Mouse (Mus musculus) thymus, adult 2 months (tissue): Measurements from ENCODE around the gene Zbtb6. TPM values are rescaled to one million over a fixed set of nuclear protein-coding genes. Genes with fewer than 3 reads are reported as not detected.
A peak's percentile ranks its signal among the peaks of the same experiment; 100 is the strongest.

Experiments used
- DNase-seq: peaks from one replicate; pipeline ENCODE4 v3.0.0; 2021
- H3K27ac ChIP-seq: fragments of 200-500 bp; 2 replicates; pipeline ENCODE4 v1.5.1; 2012; ENCODE audit warnings: low read length, control low read depth; ENCODE audit not compliant: control insufficient read depth, insufficient read depth
- H3K27me3 ChIP-seq: fragments of 200-500 bp; 2 replicates; pipeline ENCODE4 v1.6.1; 2012; ENCODE audit warnings: mild to moderate bottlenecking, low read length, moderate library complexity, mixed read lengths; ENCODE audit not compliant: control insufficient read depth, insufficient read depth
- H3K36me3 ChIP-seq: fragments of 200-500 bp; 2 replicates; pipeline ENCODE4 v1.6.1; 2012; ENCODE audit warnings: mild to moderate bottlenecking, low read length, moderate library complexity; ENCODE audit not compliant: control insufficient read depth, insufficient read depth
- H3K4me1 ChIP-seq: fragments of 200-500 bp; replicated peaks from 2 replicates; pipeline ENCODE4 v1.6.1; 2012; ENCODE audit warnings: low read length; ENCODE audit not compliant: control insufficient read depth, insufficient read depth
- H3K4me3 ChIP-seq: fragments of 200-500 bp; 2 replicates; pipeline ENCODE4 v1.5.1; 2012; ENCODE audit warnings: mild to moderate bottlenecking, low read length, control low read depth, moderate library complexity; ENCODE audit not compliant: control insufficient read depth, insufficient read depth
- CTCF ChIP-seq: fragments of 200-500 bp; IDR thresholded peaks from 2 replicates; pipeline ENCODE4 v1.5.1; 2012; ENCODE audit warnings: mild to moderate bottlenecking, control low read depth, low read length, moderate library complexity, borderline replicate concordance; ENCODE audit not compliant: control insufficient read depth, poor library complexity, insufficient read depth; ENCODE audit errors: extremely low read depth
- POLR2A ChIP-seq: fragments of 200-500 bp; IDR thresholded peaks from 2 replicates; pipeline ENCODE4 v1.6.1; 2012; ENCODE audit warnings: mild to moderate bottlenecking, low read length, control low read depth, moderate library complexity; ENCODE audit not compliant: control insufficient read depth, poor library complexity, insufficient read depth; ENCODE audit errors: extremely low read depth
- WGBS: fragments of 180-500 bp; shearing (Covaris S2); methylation state at CpG from one replicate; pipeline ENCODE4 v1.1.7; 2018; 5-methylcytosine and 5-hydroxymethylcytosine counted together
- polyA plus RNA-seq: library from polyadenylated mRNA; depleted of rRNA; stranded (reverse); fragments of >200 nt; gene quantifications from 2 replicates; pipeline ENCODE4 v1.2.3, GENCODE M21; 2012; rRNA removed

Zbtb6 gene
- 3.3 and 3.6 TPM in 2 replicates for polyA plus RNA-seq

GRCm38 (mm10) chr2:37442611-37443591 lies at the start of gene Zbtb6, which contains the start of the genes Zbtb26 and Rabgap1:
TSS of gene Zbtb6 (minus strand) at chr2:37443171.
TSS of gene Zbtb26 (minus strand) at chr2:37443135.
TSS of gene Rabgap1 (plus strand) at chr2:37443279.
- Histone ChIP-seq H3K4me1 (0 out of 2 replicates have a peak, but pooled peaks cover 3% of the 10 kb centered on the region), H3K36me3 (no peaks in the 10 kb centered on the region), H3K27ac (no peak within 1 kb of the TSS; the same call in 1 of the 2 replicates), H3K27me3 (no peaks in the 10 kb centered on the region), H3K4me3 (peak within 1 kb of the TSS; percentile 80)
- TF ChIP-seq POLR2A = peak; percentile 35; the same call in 1 of the 2 replicates
- TF ChIP-seq CTCF = no peak
- WGBS = under 1% methylated on average over 51 of the region's 51 CpGs
- peak; percentile 93 for DNase-seq

GRCm38 (mm10) chr2:37488956-37489355 lies 46.0 kb upstream of the Zbtb6 start:
- Histone ChIP-seq H3K27ac (no peak overlapping the region), H3K36me3 (peaks cover 37% of the 10 kb centered on the region), H3K4me1 (no peaks in the 10 kb centered on the region), H3K4me3 (no peak overlapping the region), H3K27me3 (no peaks in the 10 kb centered on the region)
- TF ChIP-seq POLR2A (no peak), CTCF (no peak)
- no peak for DNase-seq
- WGBS = 98% methylated on average over 2 of the region's 2 CpGs

- DNase-seq = no peak
- Histone ChIP-seq H3K4me3 (no peak overlapping the region), H3K4me1 (no peaks in the 10 kb centered on the region), H3K27ac (no peak overlapping the region), H3K27me3 (no peaks in the 10 kb centered on the region), H3K36me3 (peaks cover 27% of the 10 kb centered on the region)
- TF ChIP-seq CTCF (no peak), POLR2A (no peak)
Observed at GRCm38 (mm10) chr2:37486408-37486807, 43.4 kb upstream of the Zbtb6 start.

GRCm38 (mm10) chr2:37485370-37485769 lies 42.4 kb upstream of the Zbtb6 start:
- DNase-seq = peak; percentile 43
- WGBS = 89% methylated on average over 1 of the region's 1 CpGs
- no peaks in the 10 kb centered on the region for H3K4me1 ChIP-seq
- no peak overlapping the region for H3K27ac ChIP-seq
- no peak for TF ChIP-seq CTCF
- TF ChIP-seq POLR2A = no peak
- H3K27me3 ChIP-seq = no peaks in the 10 kb centered on the region
- no peak overlapping the region for H3K4me3 ChIP-seq
- H3K36me3 ChIP-seq = peaks cover 27% of the 10 kb centered on the region

GRCm38 (mm10) chr2:37484165-37484564 lies 41.2 kb upstream of the Zbtb6 start:
- WGBS = 92% methylated on average over 2 of the region's 2 CpGs
- TF ChIP-seq CTCF = no peak
- no peak for TF ChIP-seq POLR2A
- H3K27me3 ChIP-seq = no peaks in the 10 kb centered on the region
- H3K4me1 ChIP-seq = no peaks in the 10 kb centered on the region
- H3K36me3 ChIP-seq = peaks cover 23% of the 10 kb centered on the region
- DNase-seq = no peak
- H3K27ac ChIP-seq = no peak overlapping the region
- H3K4me3 ChIP-seq = no peak overlapping the region

- no peak for DNase-seq
- no peak overlapping the region for H3K27ac ChIP-seq
- no peak for TF ChIP-seq POLR2A
- no peak overlapping the region for H3K4me3 ChIP-seq
- WGBS = 91% methylated on average over 2 of the region's 2 CpGs
- H3K4me1 ChIP-seq = no peaks in the 10 kb centered on the region
- H3K27me3 ChIP-seq = no peaks in the 10 kb centered on the region
- peaks cover 32% of the 10 kb centered on the region for H3K36me3 ChIP-seq
Observed at GRCm38 (mm10) chr2:37480039-37480438, 37.1 kb upstream of the Zbtb6 start.
